Mouse (Mus musculus) limb, embryonic 14.5 days (tissue): ENCODE data around the gene Etv4. TPM values are rescaled to one million over a fixed set of nuclear protein-coding genes. Genes with fewer than 3 reads are reported as not detected.

Experiments used
- ATAC-seq: fragments of 200-750 bp; cut with Nextera tagmentation; 2 replicates; pipeline ENCODE4 v1.8.0; 2017; ENCODE audit warnings: low read depth, moderate number of reproducible peaks, moderate TSS enrichment; ENCODE audit not compliant: low FRiP score
- DNase-seq: peaks from one replicate; pipeline ENCODE4 v3.0.0-alpha.2; 2015; ENCODE audit warnings: low spot score
- H3K27ac ChIP-seq: fragments of 300-500 bp; sonication (generic); replicated peaks from 2 replicates; pipeline ENCODE4 v1.5.1; 2014; ENCODE audit warnings: low read depth, mild to moderate bottlenecking, low read length, moderate library complexity, mixed read lengths
- H3K27me3 ChIP-seq: fragments of 300-500 bp; sonication (generic); 2 replicates; pipeline ENCODE4 v1.6.1; 2014; ENCODE audit warnings: low read length, mixed read lengths; ENCODE audit not compliant: control insufficient read depth, insufficient read depth
- H3K36me3 ChIP-seq: fragments of 300-500 bp; sonication (generic); 2 replicates; pipeline ENCODE4 v1.6.1; 2014; ENCODE audit warnings: mild to moderate bottlenecking, low read length, moderate library complexity, mixed read lengths; ENCODE audit not compliant: control insufficient read depth, insufficient read depth
- H3K4me1 ChIP-seq: fragments of 300-500 bp; sonication (generic); 2 replicates; pipeline ENCODE4 v1.6.1; 2014; ENCODE audit warnings: antibody characterized with exemption, low read length, mixed read lengths; ENCODE audit not compliant: control insufficient read depth, insufficient read depth
- H3K4me2 ChIP-seq: fragments of 300-500 bp; sonication (generic); replicated peaks from 2 replicates; pipeline ENCODE4 v1.6.1; 2014; ENCODE audit warnings: low read depth, mild to moderate bottlenecking, low read length, moderate library complexity; ENCODE audit not compliant: severe bottlenecking
- H3K4me3 ChIP-seq: fragments of 300-500 bp; sonication (generic); replicated peaks from 2 replicates; pipeline ENCODE4 v1.5.1; 2014; ENCODE audit warnings: low read length
- H3K9ac ChIP-seq: fragments of 300-500 bp; sonication (generic); 2 replicates; pipeline ENCODE4 v1.6.1; 2014; ENCODE audit warnings: mild to moderate bottlenecking, low read depth, low read length, moderate library complexity; ENCODE audit not compliant: severe bottlenecking
- H3K9me3 ChIP-seq: fragments of 300-500 bp; sonication (generic); 2 replicates; pipeline ENCODE4 v1.6.1; 2016; ENCODE audit warnings: low read length; ENCODE audit not compliant: control insufficient read depth
- POLR2A ChIP-seq: fragments of 200-500 bp; IDR thresholded peaks from 2 replicates; pipeline ENCODE4 v1.8.0; 2012; ENCODE audit warnings: inconsistent platforms, mild to moderate bottlenecking, moderate library complexity, borderline replicate concordance; ENCODE audit not compliant: insufficient read depth, insufficient read length; ENCODE audit errors: extremely low read depth
- WGBS: fragments of 180-500 bp; shearing (Covaris S2); extraction: QIAGEN DNeasy Blood & Tissue Kit; methylation state at CpG from one replicate; pipeline ENCODE4 v1.1.7; 2014; 5-methylcytosine and 5-hydroxymethylcytosine counted together
- polyA plus RNA-seq, 2 experiments: library from polyadenylated mRNA; depleted of rRNA in 1 of 2; stranded (reverse) in 1 of 2; unstranded in 1 of 2; fragments of >200 nt; fragmentation: Nextera tagmentation in 1 of 2; extraction: Ambion mirVana in 1 of 2; gene quantifications; 2 replicates each; pipeline versions ENCODE4 v1.2.1 to v1.2.3; 2012 to 2014

Gene Etv4
- polyA plus RNA-seq, 2 experiments, result 9.4 to 24.2 TPM

DNA sequence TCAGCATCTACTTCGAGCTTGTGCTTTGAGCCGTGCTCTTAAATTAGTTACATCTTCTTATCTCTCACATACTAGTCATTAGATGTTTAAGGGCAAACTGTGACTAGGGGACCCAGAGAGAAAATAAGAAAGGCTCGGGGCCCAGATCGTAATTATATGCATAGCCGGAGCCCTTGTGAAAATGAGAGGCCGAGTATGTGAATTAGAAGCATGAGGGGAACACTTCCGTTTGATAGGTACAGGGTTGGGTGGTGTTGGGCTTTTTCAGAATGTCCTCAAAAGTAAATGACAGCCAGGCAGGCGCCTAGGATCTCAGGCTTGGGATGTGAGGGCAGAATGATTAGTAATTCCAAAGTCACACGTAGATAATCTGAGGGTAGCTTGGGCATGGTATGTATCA is 51.6 kb downstream of the Etv4 start:
- no peaks in the 10 kb centered on the region for H3K27me3 ChIP-seq
- no peaks in the 10 kb centered on the region for H3K9me3 ChIP-seq
- H3K4me1 ChIP-seq, result peaks cover 4% of the 10 kb centered on the region
- peak overlapping the region; percentile 79 for H3K4me2 ChIP-seq
- H3K9ac ChIP-seq, result peak overlapping the region; percentile 82
- H3K36me3 ChIP-seq, result peaks cover 36% of the 10 kb centered on the region
- no peak for TF ChIP-seq POLR2A
- DNase-seq, result no peak
- H3K27ac ChIP-seq, result no peak overlapping the region
- H3K4me3 ChIP-seq, result peak overlapping the region; percentile 83
- ATAC-seq, result no peak
- WGBS, result 30% methylated on average over 9 of the region's 9 CpGs

DNA sequence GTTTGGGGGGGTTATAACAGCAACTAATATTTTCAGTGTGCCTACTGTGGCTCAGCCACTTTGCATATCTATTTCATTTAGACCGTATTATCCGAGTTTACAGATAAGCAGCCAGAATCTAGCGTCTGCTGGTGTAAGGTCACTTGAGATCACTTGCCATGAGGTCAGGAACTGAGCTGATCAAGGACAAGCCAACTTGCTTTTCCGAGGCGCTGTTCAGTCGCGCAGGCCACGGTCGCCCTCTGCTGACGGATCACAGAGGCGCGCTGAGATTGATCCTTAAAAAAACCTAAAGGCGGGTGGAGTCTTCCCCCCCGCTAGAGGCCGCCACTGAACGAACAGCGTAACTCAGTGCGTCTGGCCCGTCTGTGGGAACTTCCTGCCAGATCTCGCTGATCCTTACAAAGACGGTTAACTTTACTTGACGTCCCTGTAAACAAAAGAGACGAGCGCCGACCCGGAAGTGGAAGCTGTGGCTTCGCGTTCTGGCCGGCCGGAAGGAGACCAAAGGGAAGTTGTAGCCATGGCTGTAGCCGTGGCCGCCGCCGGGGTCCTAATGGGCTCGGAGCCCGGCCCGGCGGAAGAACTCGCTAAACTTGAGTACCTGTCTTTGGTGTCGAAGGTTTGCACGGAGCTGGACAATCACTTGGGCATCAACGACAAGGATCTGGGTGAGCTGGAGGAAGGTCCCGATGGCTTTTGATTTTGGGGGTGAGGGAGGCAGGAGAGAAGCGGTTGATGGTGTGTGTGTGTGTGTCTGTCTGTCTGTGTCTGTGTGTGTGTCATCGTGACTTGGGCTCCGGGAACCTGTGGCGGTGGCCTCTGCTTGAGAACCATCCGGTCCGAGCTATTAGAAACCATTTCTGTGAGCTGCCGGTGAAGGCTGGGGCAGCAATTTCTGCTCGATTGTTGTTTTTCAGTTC is 52.4 kb downstream of the Etv4 start, which contains the start of gene Dhx8:
Dhx8 (plus strand) TSS at position 402 of the 923 bp plus-strand sequence.
- H3K9me3 ChIP-seq, result no peaks in the 10 kb centered on the region
- ATAC-seq (peak; percentile 97), DNase-seq (peak; percentile 96)
- H3K4me2 ChIP-seq, result peak within 1 kb of the TSS; percentile 79
- H3K27me3 ChIP-seq, result no peaks in the 10 kb centered on the region
- TF ChIP-seq POLR2A, result no peak
- H3K36me3 ChIP-seq, result peaks cover 28% of the 10 kb centered on the region
- peak within 1 kb of the TSS; percentile 82 for H3K9ac ChIP-seq
- 2% methylated on average over 51 of the region's 51 CpGs for WGBS
- peak within 1 kb of the TSS; percentile 83 for H3K4me3 ChIP-seq
- H3K27ac ChIP-seq, result peak within 1 kb of the TSS; percentile 43
- H3K4me1 ChIP-seq, result peaks cover 4% of the 10 kb centered on the region

GRCm38 (mm10) chr11:101729308-101729707 is 55.9 kb downstream of the Etv4 start:
- TF ChIP-seq POLR2A, result no peak
- Histone ChIP-seq H3K4me2 (no peak overlapping the region), H3K27me3 (no peaks in the 10 kb centered on the region), H3K36me3 (no peaks in the 10 kb centered on the region), H3K9ac (no peak overlapping the region), H3K4me1 (peaks cover 4% of the 10 kb centered on the region), H3K27ac (no peak overlapping the region), H3K9me3 (no peaks in the 10 kb centered on the region), H3K4me3 (no peak overlapping the region)
- ATAC-seq (no peak), DNase-seq (no peak)
- 32% methylated on average over 3 of the region's 3 CpGs for WGBS

- no peak overlapping the region for H3K27ac ChIP-seq
- no peaks in the 10 kb centered on the region for H3K9me3 ChIP-seq
- no peak for TF ChIP-seq POLR2A
- ATAC-seq (no peak), DNase-seq (no peak)
- H3K27me3 ChIP-seq, result no peaks in the 10 kb centered on the region
- no peak overlapping the region for H3K4me2 ChIP-seq
- no peaks in the 10 kb centered on the region for H3K36me3 ChIP-seq
- 28% methylated on average over 2 of the region's 2 CpGs for WGBS
- H3K9ac ChIP-seq, result 0 out of 2 replicates have a peak overlapping the region, but pooled peaks have one; percentile 2
- H3K4me3 ChIP-seq, result no peak overlapping the region
- H3K4me1 ChIP-seq, result no peaks in the 10 kb centered on the region
Observed at GRCm38 (mm10) chr11:101726765-101727164, 58.4 kb downstream of the Etv4 start.

- Histone ChIP-seq H3K27me3 (no peaks in the 10 kb centered on the region), H3K36me3 (no peaks in the 10 kb centered on the region), H3K27ac (no peak overlapping the region), H3K9me3 (no peaks in the 10 kb centered on the region), H3K4me3 (no peak overlapping the region), H3K4me1 (no peaks in the 10 kb centered on the region), H3K4me2 (no peak overlapping the region), H3K9ac (no peak overlapping the region)
- ATAC-seq (no peak), DNase-seq (no peak)
- 81% methylated on average over 8 of the region's 8 CpGs for WGBS
- no peak for TF ChIP-seq POLR2A
Observed at GRCm38 (mm10) chr11:101725043-101725442, 60.1 kb downstream of the Etv4 start.
